Mouse (Mus musculus) cortical plate, adult 2 months (tissue): ENCODE data around the gene Itprid1.

Source experiments
- CTCF ChIP-seq: fragments of 200-500 bp; IDR thresholded peaks from 2 replicates; pipeline ENCODE4 v1.5.1; 2011; ENCODE audit warnings: mild to moderate bottlenecking, control low read depth, low read length; ENCODE audit not compliant: insufficient read depth; ENCODE audit errors: extremely low read depth
- POLR2A ChIP-seq: fragments of 200-500 bp; IDR thresholded peaks from 2 replicates; pipeline ENCODE4 v1.6.1; 2011; ENCODE audit warnings: mild to moderate bottlenecking, low read length, control low read depth; ENCODE audit not compliant: insufficient read depth; ENCODE audit errors: extremely low read depth

DNA sequence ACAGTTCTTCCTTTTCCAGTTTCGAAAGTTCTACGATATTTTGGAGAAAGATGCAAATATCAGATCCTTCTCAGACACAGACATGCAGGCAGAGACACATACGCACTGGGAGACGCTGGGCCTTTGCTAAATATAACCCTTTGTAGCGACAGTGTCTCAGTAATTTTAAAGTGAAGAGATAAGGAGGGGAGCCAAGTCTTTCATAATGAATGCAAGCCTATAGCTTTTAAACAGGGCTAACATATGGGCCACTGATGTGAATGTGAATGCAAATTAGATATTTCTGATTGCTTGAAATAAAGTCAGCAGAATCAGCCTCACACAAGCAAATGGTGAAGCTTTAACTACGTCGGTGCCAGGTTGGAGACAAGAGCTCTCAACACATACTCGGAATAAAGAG lies 44.2 kb upstream of the Itprid1 start:
- TF ChIP-seq CTCF = no peak
- no peak for TF ChIP-seq POLR2A
